Mouse (Mus musculus): ENCODE measurements around the gene Zbtb6.

The Zbtb6 gene

GRCm38 (mm10) chr2:37442611-37443591 lies at the start of gene Zbtb6, which contains the start of the genes Zbtb26 and Rabgap1:
Gene Zbtb6, minus strand, starts transcription at chr2:37443171.
Gene Zbtb26, minus strand, starts transcription at chr2:37443135.
Gene Rabgap1, plus strand, starts transcription at chr2:37443279.
- peak; percentile 94 for DNase-seq (ENCODE audit: low read depth)

- DNase-seq (ENCODE audit: low read depth): no peak
These were observed 46.0 kb upstream of the Zbtb6 start for GRCm38 (mm10) chr2:37488956-37489355.

GRCm38 (mm10) chr2:37486408-37486807 lies 43.4 kb upstream of the Zbtb6 start:
- no peak for DNase-seq (ENCODE audit: low read depth)

- DNase-seq (ENCODE audit: low read depth): peak; percentile 59
These were observed 42.4 kb upstream of the Zbtb6 start for GRCm38 (mm10) chr2:37485370-37485769.

- DNase-seq (ENCODE audit: low read depth): no peak
These were observed 41.2 kb upstream of the Zbtb6 start for GRCm38 (mm10) chr2:37484165-37484564.

- DNase-seq (ENCODE audit: low read depth): peak; percentile 43
These were observed 37.1 kb upstream of the Zbtb6 start for GRCm38 (mm10) chr2:37480039-37480438.

- no peak for DNase-seq (ENCODE audit: low read depth)
These were observed 36.6 kb upstream of the Zbtb6 start for GRCm38 (mm10) chr2:37479559-37479958.

- DNase-seq (ENCODE audit: low read depth): no peak
These were observed 23.3 kb upstream of the Zbtb6 start for GRCm38 (mm10) chr2:37466266-37466665.

GRCm38 (mm10) chr2:37460707-37461106 lies 17.7 kb upstream of the Zbtb6 start:
- DNase-seq (ENCODE audit: low read depth): no peak

- DNase-seq (ENCODE audit: low read depth): no peak
These were observed 9.4 kb upstream of the Zbtb6 start for GRCm38 (mm10) chr2:37452376-37452760.

- peak; percentile 91 for DNase-seq (ENCODE audit: low read depth)
These were observed 8.8 kb upstream of the Zbtb6 start for GRCm38 (mm10) chr2:37451667-37452375.

- DNase-seq (ENCODE audit: low read depth): no peak
These were observed 11.4 kb downstream of the Zbtb6 start for GRCm38 (mm10) chr2:37431609-37432008.

GRCm38 (mm10) chr2:37430593-37431464 lies 12.1 kb downstream of the Zbtb6 start:
- DNase-seq (ENCODE audit: low read depth): peak; percentile 84

GRCm38 (mm10) chr2:37423671-37424070 lies 19.3 kb downstream of the Zbtb6 start:
- no peak for DNase-seq (ENCODE audit: low read depth)

GRCm38 (mm10) chr2:37422306-37423304 lies 20.4 kb downstream of the Zbtb6 start, which contains the start of gene Rc3h2:
Gene Rc3h2, minus strand, starts transcription at chr2:37422903.
- DNase-seq (ENCODE audit: low read depth): peak; percentile 98

- DNase-seq (ENCODE audit: low read depth): no peak
These were observed 21.1 kb downstream of the Zbtb6 start for GRCm38 (mm10) chr2:37421903-37422302.

- DNase-seq (ENCODE audit: low read depth): no peak
These were observed 47.4 kb downstream of the Zbtb6 start for GRCm38 (mm10) chr2:37395539-37395938.

- no peak for DNase-seq (ENCODE audit: low read depth)
These were observed 60.0 kb downstream of the Zbtb6 start for GRCm38 (mm10) chr2:37382921-37383320.

- DNase-seq (ENCODE audit: low read depth): peak; percentile 65
These were observed 62.8 kb downstream of the Zbtb6 start for GRCm38 (mm10) chr2:37380189-37380588.

GRCm38 (mm10) chr2:37376018-37376417 lies 67.0 kb downstream of the Zbtb6 start:
- DNase-seq (ENCODE audit: low read depth): no peak

All from c-Kit-positive CD71-positive TER-119-negative erythroid progenitor cells, embryonic 14.5 days (primary cell).